Mouse (Mus musculus): ENCODE measurements around the gene Cnr1. TPM values are rescaled to one million over a fixed set of nuclear protein-coding genes. Genes with fewer than 3 reads are reported as not detected.

The Cnr1 gene
- polyA plus RNA-seq, 1 experiment from 2014 or later, result 4.7 TPM

GRCm38 (mm10) chr4:33920807-33921206, 3.6 kb upstream of the Cnr1 start:
- Histone ChIP-seq H3K36me3 (no peaks in the 10 kb centered on the region), H3K4me2 (replicated peaks) (no peak overlapping the region), H3K4me1 (replicated peaks) (peaks cover 8% of the 10 kb centered on the region; the same call in 1 of the 2 replicates), H3K9ac (no peak overlapping the region), H3K27ac (no peak overlapping the region), H3K4me3 (replicated peaks) (no peak overlapping the region), H3K9me3 (no peaks in the 10 kb centered on the region), H3K27me3 (replicated peaks) (peaks cover 4% of the 10 kb centered on the region; the same call in 1 of the 2 replicates)
- 42% methylated on average over 5 of the region's 5 CpGs for whole genome bisulfite sequencing
- no peak for ATAC-seq

GRCm38 (mm10) chr4:33923151-33923760, 1.1 kb upstream of the Cnr1 start:
- Histone ChIP-seq H3K4me2 (replicated peaks) (peak overlapping the region; percentile 97), H3K27ac (0 out of 2 replicates have a peak overlapping the region, but pooled peaks have one; percentile 72), H3K36me3 (no peaks in the 10 kb centered on the region), H3K9me3 (no peaks in the 10 kb centered on the region), H3K4me3 (replicated peaks) (peak overlapping the region; percentile 66), H3K27me3 (replicated peaks) (peaks cover 4% of the 10 kb centered on the region; the same call in 1 of the 2 replicates), H3K9ac (peak overlapping the region; percentile 53), H3K4me1 (replicated peaks) (peaks cover 8% of the 10 kb centered on the region; the same call in 1 of the 2 replicates)
- ATAC-seq, result no peak
- 11% methylated on average over 19 of the region's 19 CpGs for WGBS

DNA sequence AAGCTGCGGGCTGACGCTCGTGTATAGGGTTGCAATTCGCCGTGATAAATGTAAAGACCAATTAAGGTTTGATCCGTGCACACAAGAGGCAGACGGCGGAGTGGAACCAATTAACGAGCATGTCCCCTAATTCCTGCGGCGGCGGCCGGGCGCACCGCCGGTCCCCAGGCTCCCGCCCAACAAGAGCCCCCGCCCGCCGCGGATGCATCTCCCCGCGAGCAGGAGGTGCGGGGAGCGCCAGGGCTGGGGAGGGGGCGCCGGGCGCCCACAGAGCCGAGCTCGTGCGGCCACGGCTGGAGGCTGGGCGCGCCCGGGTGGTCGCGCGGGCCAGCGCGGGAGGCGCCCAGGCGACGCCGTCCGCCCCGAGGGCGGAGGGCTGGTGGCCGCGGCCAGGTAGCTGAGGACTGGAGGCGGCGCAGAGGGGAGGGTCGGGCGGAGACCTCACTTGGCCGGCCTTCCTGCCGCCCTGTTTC, 596 bp upstream of the Cnr1 start:
- peaks cover 8% of the 10 kb centered on the region; the same call in 1 of the 2 replicates for H3K4me1 ChIP-seq (replicated peaks)
- WGBS, result under 1% methylated on average over 50 of the region's 55 CpGs
- H3K9ac ChIP-seq, result peak overlapping the region; percentile 53
- H3K27me3 ChIP-seq (replicated peaks), result peaks cover 4% of the 10 kb centered on the region; the same call in 1 of the 2 replicates
- H3K4me3 ChIP-seq (replicated peaks), result peak overlapping the region; percentile 66
- peak overlapping the region; percentile 72 for H3K27ac ChIP-seq
- H3K4me2 ChIP-seq (replicated peaks), result peak overlapping the region; percentile 97
- ATAC-seq, result peak; percentile 66
- H3K36me3 ChIP-seq, result no peaks in the 10 kb centered on the region
- H3K9me3 ChIP-seq, result no peaks in the 10 kb centered on the region

DNA sequence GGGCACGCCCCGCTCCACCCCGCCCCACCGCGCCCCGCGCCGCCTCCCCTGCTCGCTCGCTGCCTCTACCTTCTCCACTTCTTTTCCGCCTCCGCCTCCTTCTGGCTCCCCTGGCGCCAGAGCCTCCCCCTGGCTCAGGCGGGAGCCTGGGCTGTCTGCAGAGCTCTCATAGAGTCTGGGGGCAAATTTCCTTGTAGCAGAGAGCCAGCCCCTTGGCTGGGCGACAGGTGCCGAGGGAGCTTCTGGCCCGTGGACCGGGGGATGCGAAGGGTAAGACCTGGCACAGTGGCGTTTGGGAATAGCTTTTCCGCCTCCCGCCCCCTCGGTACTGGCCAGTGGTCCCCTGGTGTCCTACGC, 474 bp downstream of the Cnr1 start:
- Histone ChIP-seq H3K4me1 (replicated peaks) (peaks cover 8% of the 10 kb centered on the region; the same call in 1 of the 2 replicates), H3K4me3 (replicated peaks) (peak overlapping the region; percentile 66), H3K36me3 (no peaks in the 10 kb centered on the region), H3K27ac (peak overlapping the region; percentile 72), H3K27me3 (replicated peaks) (peaks cover 4% of the 10 kb centered on the region; the same call in 1 of the 2 replicates), H3K4me2 (replicated peaks) (peak overlapping the region; percentile 97), H3K9me3 (no peaks in the 10 kb centered on the region), H3K9ac (peak overlapping the region; percentile 53)
- no peak for ATAC-seq
- under 1% methylated on average over 16 of the region's 24 CpGs for WGBS

- H3K27ac ChIP-seq, result no peak overlapping the region
- peak overlapping the region; percentile 97 for H3K4me2 ChIP-seq (replicated peaks)
- no peak for ATAC-seq
- H3K9me3 ChIP-seq, result no peaks in the 10 kb centered on the region
- peaks cover 8% of the 10 kb centered on the region; the same call in 1 of the 2 replicates for H3K4me1 ChIP-seq (replicated peaks)
- H3K36me3 ChIP-seq, result no peaks in the 10 kb centered on the region
- H3K9ac ChIP-seq, result no peak overlapping the region
- 46% methylated on average over 4 of the region's 4 CpGs for WGBS
- peaks cover 4% of the 10 kb centered on the region; the same call in 1 of the 2 replicates for H3K27me3 ChIP-seq (replicated peaks)
- H3K4me3 ChIP-seq (replicated peaks), result peak overlapping the region; percentile 66
Observed at GRCm38 (mm10) chr4:33925489-33925888, 1.1 kb downstream of the Cnr1 start.

GRCm38 (mm10) chr4:33926010-33926409, 1.6 kb downstream of the Cnr1 start:
- Histone ChIP-seq H3K4me1 (replicated peaks) (peaks cover 8% of the 10 kb centered on the region; the same call in 1 of the 2 replicates), H3K27ac (no peak overlapping the region), H3K27me3 (replicated peaks) (peaks cover 4% of the 10 kb centered on the region; the same call in 1 of the 2 replicates), H3K4me3 (replicated peaks) (no peak overlapping the region), H3K9me3 (no peaks in the 10 kb centered on the region), H3K36me3 (no peaks in the 10 kb centered on the region), H3K4me2 (replicated peaks) (no peak overlapping the region), H3K9ac (no peak overlapping the region)
- ATAC-seq, result no peak
- 60% methylated on average over 6 of the region's 6 CpGs for WGBS

DNA sequence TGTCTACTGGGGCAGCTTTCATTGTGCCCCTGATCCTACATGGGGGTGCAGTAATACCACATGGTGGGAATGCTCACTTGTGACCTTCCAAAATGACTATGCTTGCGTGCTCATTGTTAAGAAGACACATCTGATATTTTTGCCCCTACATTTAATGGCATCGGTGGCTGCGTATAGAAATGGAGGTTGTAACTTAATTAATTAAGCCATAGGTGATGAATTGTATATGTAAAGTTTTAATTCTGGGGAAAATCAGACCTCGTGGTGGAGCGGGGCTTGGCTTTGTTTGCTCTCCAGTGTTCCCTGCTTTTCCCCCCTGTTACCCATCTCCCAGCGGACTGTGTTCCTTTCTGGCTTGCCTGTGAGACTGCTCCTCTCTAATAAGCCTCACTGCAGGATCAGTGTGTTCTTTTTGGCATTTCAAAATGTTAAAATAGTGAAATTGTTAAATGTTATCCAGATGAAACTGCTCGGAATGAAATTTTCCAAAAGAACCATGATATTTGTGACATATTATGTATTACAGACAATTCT, 2.4 kb downstream of the Cnr1 start:
- Histone ChIP-seq H3K4me3 (replicated peaks) (no peak overlapping the region), H3K36me3 (no peaks in the 10 kb centered on the region), H3K9ac (no peak overlapping the region), H3K27me3 (replicated peaks) (peaks cover 4% of the 10 kb centered on the region; the same call in 1 of the 2 replicates), H3K27ac (no peak overlapping the region), H3K9me3 (no peaks in the 10 kb centered on the region), H3K4me2 (replicated peaks) (no peak overlapping the region), H3K4me1 (replicated peaks) (peaks cover 8% of the 10 kb centered on the region; the same call in 1 of the 2 replicates)
- WGBS, result 82% methylated on average over 7 of the region's 7 CpGs
- ATAC-seq, result no peak

GRCm38 (mm10) chr4:33927644-33928043, 3.3 kb downstream of the Cnr1 start:
- no peaks in the 10 kb centered on the region for H3K9me3 ChIP-seq
- peaks cover 7% of the 10 kb centered on the region; the same call in 1 of the 2 replicates for H3K4me1 ChIP-seq (replicated peaks)
- H3K27me3 ChIP-seq (replicated peaks), result peaks cover 2% of the 10 kb centered on the region; the same call in 1 of the 2 replicates
- H3K4me2 ChIP-seq (replicated peaks), result no peak overlapping the region
- WGBS, result 85% methylated on average over 3 of the region's 3 CpGs
- H3K36me3 ChIP-seq, result no peaks in the 10 kb centered on the region
- H3K27ac ChIP-seq, result no peak overlapping the region
- H3K9ac ChIP-seq, result no peak overlapping the region
- H3K4me3 ChIP-seq (replicated peaks), result no peak overlapping the region
- ATAC-seq, result no peak

DNA sequence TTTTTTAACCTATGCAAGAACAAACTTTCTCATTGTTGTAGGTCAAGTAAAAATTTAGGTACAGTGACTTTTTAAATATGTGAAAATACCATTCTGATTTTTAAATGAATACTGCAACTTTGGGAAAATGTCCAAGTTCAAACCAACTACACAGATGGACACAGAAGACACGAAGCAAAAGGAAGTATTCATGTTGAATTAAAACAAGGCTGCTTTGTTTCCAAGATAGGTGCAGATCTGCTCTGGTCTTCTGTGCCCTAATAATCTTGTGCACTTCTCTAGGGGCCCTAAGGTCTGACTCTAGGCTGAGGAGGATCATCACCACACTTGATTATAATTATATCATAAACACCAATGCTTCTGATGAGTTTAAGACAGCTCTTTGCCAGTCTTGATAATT, 4.1 kb downstream of the Cnr1 start:
- 63% methylated on average over 1 of the region's 1 CpGs for WGBS
- Histone ChIP-seq H3K9ac (no peak overlapping the region), H3K4me3 (replicated peaks) (no peak overlapping the region), H3K27me3 (replicated peaks) (no peaks in the 10 kb centered on the region), H3K36me3 (no peaks in the 10 kb centered on the region), H3K4me1 (replicated peaks) (0 out of 2 replicates have a peak, but pooled peaks cover 5% of the 10 kb centered on the region), H3K27ac (no peak overlapping the region), H3K4me2 (replicated peaks) (no peak overlapping the region), H3K9me3 (no peaks in the 10 kb centered on the region)
- no peak for ATAC-seq

DNA sequence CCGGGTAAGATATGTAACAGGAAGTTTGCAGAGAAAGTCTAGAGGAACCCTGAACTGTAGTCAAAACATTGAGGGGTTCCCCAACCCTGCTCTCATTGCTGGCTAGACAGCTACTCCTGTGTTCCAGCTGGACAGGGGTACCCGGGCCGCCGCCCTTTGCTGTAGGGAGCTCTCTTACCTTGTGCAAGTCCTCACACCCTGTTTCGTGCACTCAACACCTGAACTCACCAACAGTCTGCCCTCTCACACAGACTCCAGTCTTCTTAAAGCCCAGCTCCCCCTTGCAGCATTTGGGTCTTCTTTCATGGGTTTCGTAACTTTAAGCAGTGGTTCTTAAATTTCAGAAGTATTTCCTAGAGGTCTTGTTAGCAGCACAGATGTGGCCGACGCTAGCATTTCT, 7.0 kb downstream of the Cnr1 start:
- H3K4me2 ChIP-seq (replicated peaks), result no peak overlapping the region
- H3K9me3 ChIP-seq, result no peaks in the 10 kb centered on the region
- ATAC-seq, result no peak
- 87% methylated on average over 8 of the region's 8 CpGs for WGBS
- no peak overlapping the region for H3K9ac ChIP-seq
- H3K27ac ChIP-seq, result no peak overlapping the region
- no peaks in the 10 kb centered on the region for H3K36me3 ChIP-seq
- H3K4me1 ChIP-seq (replicated peaks), result no peaks in the 10 kb centered on the region
- no peak overlapping the region for H3K4me3 ChIP-seq (replicated peaks)
- H3K27me3 ChIP-seq (replicated peaks), result no peaks in the 10 kb centered on the region

DNA sequence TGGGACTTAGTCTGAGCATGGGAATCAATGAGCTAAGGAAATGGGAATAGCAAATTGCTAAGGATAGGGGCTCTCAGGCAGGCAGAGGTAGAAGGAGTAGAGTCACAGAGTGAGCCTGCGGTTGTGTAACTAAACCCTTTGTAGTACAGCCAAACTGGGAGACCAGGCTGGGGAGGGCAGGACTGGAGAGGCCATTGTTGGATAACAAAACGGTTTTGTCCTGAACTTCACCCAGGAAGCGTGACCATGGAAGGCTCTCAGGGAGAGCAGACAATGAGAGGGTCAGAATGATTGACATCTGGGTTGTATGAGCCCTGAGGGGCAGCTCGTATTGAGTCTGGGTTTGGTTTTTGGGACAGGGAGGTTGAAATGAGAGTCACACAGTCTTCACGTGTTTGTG, 17.2 kb downstream of the Cnr1 start:
- no peaks in the 10 kb centered on the region for H3K36me3 ChIP-seq

DNA sequence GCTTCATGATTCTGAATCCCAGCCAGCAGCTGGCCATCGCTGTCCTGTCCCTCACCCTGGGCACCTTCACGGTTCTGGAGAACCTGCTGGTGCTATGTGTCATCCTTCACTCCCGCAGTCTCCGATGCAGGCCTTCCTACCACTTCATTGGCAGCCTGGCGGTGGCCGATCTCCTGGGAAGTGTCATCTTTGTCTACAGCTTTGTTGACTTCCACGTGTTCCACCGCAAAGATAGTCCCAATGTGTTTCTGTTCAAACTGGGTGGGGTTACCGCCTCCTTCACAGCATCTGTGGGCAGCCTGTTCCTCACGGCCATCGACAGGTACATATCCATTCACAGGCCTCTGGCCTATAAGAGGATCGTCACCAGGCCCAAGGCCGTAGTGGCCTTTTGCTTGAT, 19.5 kb downstream of the Cnr1 start:
- Histone ChIP-seq H3K27ac (no peak overlapping the region), H3K4me1 (replicated peaks) (no peaks in the 10 kb centered on the region), H3K9me3 (no peaks in the 10 kb centered on the region), H3K4me2 (replicated peaks) (no peak overlapping the region), H3K9ac (no peak overlapping the region), H3K4me3 (replicated peaks) (no peak overlapping the region), H3K27me3 (replicated peaks) (no peaks in the 10 kb centered on the region), H3K36me3 (no peaks in the 10 kb centered on the region)
- no peak for ATAC-seq
- 95% methylated on average over 13 of the region's 13 CpGs for WGBS

More for the DNA sequence above, 17.2 kb downstream of the Cnr1 start:
- no peak overlapping the region for H3K9ac ChIP-seq
- no peak for ATAC-seq
- no peaks in the 10 kb centered on the region for H3K27me3 ChIP-seq (replicated peaks)
- WGBS, result 76% methylated on average over 5 of the region's 5 CpGs
- no peak overlapping the region for H3K4me3 ChIP-seq (replicated peaks)
- no peaks in the 10 kb centered on the region for H3K9me3 ChIP-seq
- no peaks in the 10 kb centered on the region for H3K4me1 ChIP-seq (replicated peaks)
- no peak overlapping the region for H3K4me2 ChIP-seq (replicated peaks)
- no peak overlapping the region for H3K27ac ChIP-seq
